Mouse (Mus musculus) heart, embryonic 14.5 days (tissue): Measurements from ENCODE around the gene Hrasls5. TPM values are rescaled to one million over a fixed set of nuclear protein-coding genes. Genes with fewer than 3 reads are reported as not detected.

Source experiments
- ATAC-seq: fragments of 200-750 bp; cut with Nextera tagmentation; 2 replicates; pipeline ENCODE4 v1.8.0; 2017; ENCODE audit warnings: low read depth, moderate TSS enrichment; ENCODE audit not compliant: insufficient number of reproducible peaks, insufficient read depth, low FRiP score
- H3K27ac ChIP-seq, 2 experiments: fragments of 200-500 bp in 1 of 2; fragments of 300-500 bp in 1 of 2; sonication (generic) in 1 of 2; replicated peaks in 1 of 2; 2 replicates each; pipeline ENCODE4 v1.5.1; 2012 to 2014; ENCODE audit warnings: low read depth in 2 of 2, low read length in 2 of 2, control low read depth in 1 of 2, mild to moderate bottlenecking in 1 of 2, mixed read lengths in 1 of 2; ENCODE audit not compliant: control insufficient read depth in 1 of 2, insufficient read depth in 1 of 2
- H3K27me3 ChIP-seq: fragments of 300-500 bp; sonication (generic); 2 replicates; pipeline ENCODE4 v1.6.1; 2014; ENCODE audit warnings: mild to moderate bottlenecking, low read length, control low read depth; ENCODE audit not compliant: control insufficient read depth, insufficient read depth
- H3K36me3 ChIP-seq: fragments of 300-500 bp; sonication (generic); 2 replicates; pipeline ENCODE4 v1.6.1; 2014; ENCODE audit warnings: mild to moderate bottlenecking, control low read depth, low read length, mixed read lengths; ENCODE audit not compliant: control insufficient read depth, insufficient read depth
- H3K4me1 ChIP-seq, 2 experiments: fragments of 200-500 bp in 1 of 2; fragments of 300-500 bp in 1 of 2; sonication (generic) in 1 of 2; 2 replicates each; pipeline ENCODE4 v1.6.1; 2012 to 2014; ENCODE audit warnings: low read length in 2 of 2, control low read depth in 1 of 2, mixed read lengths in 1 of 2; ENCODE audit not compliant: control insufficient read depth in 2 of 2, insufficient read depth in 2 of 2
- H3K4me2 ChIP-seq: fragments of 300-500 bp; sonication (generic); 2 replicates; pipeline ENCODE4 v1.6.1; 2014; ENCODE audit warnings: mild to moderate bottlenecking, low read length
- H3K4me3 ChIP-seq, 2 experiments: fragments of 200-500 bp in 1 of 2; fragments of 300-500 bp in 1 of 2; sonication (generic) in 1 of 2; 2 replicates each; pipeline ENCODE4 v1.5.1; 2012 to 2014; ENCODE audit warnings: low read length in 2 of 2, mild to moderate bottlenecking in 2 of 2, control low read depth in 1 of 2, low read depth in 1 of 2, moderate library complexity in 1 of 2; ENCODE audit not compliant: control insufficient read depth in 1 of 2, insufficient read depth in 1 of 2
- H3K9ac ChIP-seq: fragments of 300-500 bp; sonication (generic); 2 replicates; pipeline ENCODE4 v1.6.1; 2014; ENCODE audit warnings: mild to moderate bottlenecking, low read length
- H3K9me3 ChIP-seq: fragments of 300-500 bp; sonication (generic); 2 replicates; pipeline ENCODE4 v1.6.1; 2016; ENCODE audit warnings: low read length, control low read depth; ENCODE audit not compliant: control insufficient read depth
- WGBS: fragments of 180-500 bp; shearing (Covaris S2); extraction: QIAGEN DNeasy Blood & Tissue Kit; methylation state at CpG from one replicate; pipeline ENCODE4 v1.1.7; 2014; 5-methylcytosine and 5-hydroxymethylcytosine counted together
- polyA plus RNA-seq: library from polyadenylated mRNA; unstranded; fragments of >200 nt; fragmentation: Nextera tagmentation; extraction: Ambion mirVana; gene quantifications from 2 replicates; pipeline ENCODE4 v1.2.1, GENCODE M21; 2014

The Hrasls5 gene
- polyA plus RNA-seq, 1 experiment from 2014 or later: not detected

GRCm38 (mm10) chr19:7633786-7634185 is 21.4 kb downstream of the Hrasls5 start:
- Histone ChIP-seq H3K4me2 (no peak overlapping the region), H3K9ac (no peak overlapping the region), H3K4me1 (no peaks in the 10 kb centered on the region), H3K27me3 (no peaks in the 10 kb centered on the region), H3K27ac (no peak overlapping the region), H3K4me3 (no peak overlapping the region), H3K9me3 (no peaks in the 10 kb centered on the region), H3K36me3 (no peaks in the 10 kb centered on the region)
- no peak for ATAC-seq
- WGBS: 69% methylated on average over 1 of the region's 1 CpGs

GRCm38 (mm10) chr19:7648913-7649666 is 36.7 kb downstream of the Hrasls5 start:
- H3K4me1 ChIP-seq: no peaks in the 10 kb centered on the region
- no peak overlapping the region for H3K9ac ChIP-seq
- H3K27ac ChIP-seq: no peak overlapping the region
- H3K4me2 ChIP-seq: no peak overlapping the region
- H3K4me3 ChIP-seq: no peak overlapping the region
- no peaks in the 10 kb centered on the region for H3K36me3 ChIP-seq
- no peaks in the 10 kb centered on the region for H3K9me3 ChIP-seq
- ATAC-seq: no peak
- WGBS: 75% methylated on average over 8 of the region's 8 CpGs
- no peaks in the 10 kb centered on the region for H3K27me3 ChIP-seq

DNA sequence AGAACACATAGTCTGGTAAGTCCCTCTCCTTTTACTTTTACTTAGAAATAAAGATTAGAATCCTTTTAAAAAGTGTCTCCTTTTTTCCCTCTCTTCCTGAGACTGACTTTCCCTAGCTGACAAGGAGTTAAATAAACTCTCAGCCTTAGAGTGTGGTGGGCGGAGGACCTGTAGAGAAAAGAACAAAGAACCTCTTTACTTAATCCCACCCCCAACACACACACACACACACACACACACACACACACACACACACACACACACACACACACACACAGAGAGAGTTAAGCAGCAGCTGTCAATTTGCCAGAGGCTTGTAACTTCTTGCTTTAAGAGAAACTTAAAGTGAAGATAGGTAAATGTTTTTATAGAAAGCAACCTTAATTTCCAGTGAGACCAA is 59.7 kb downstream of the Hrasls5 start:
- Histone ChIP-seq H3K4me2 (no peak overlapping the region), H3K9ac (no peak overlapping the region), H3K4me3 (no peak overlapping the region), H3K9me3 (no peaks in the 10 kb centered on the region), H3K36me3 (no peaks in the 10 kb centered on the region), H3K27me3 (no peaks in the 10 kb centered on the region), H3K4me1 (no peaks in the 10 kb centered on the region), H3K27ac (no peak overlapping the region)
- WGBS: 13% methylated on average over 1 of the region's 1 CpGs
- ATAC-seq: no peak

DNA sequence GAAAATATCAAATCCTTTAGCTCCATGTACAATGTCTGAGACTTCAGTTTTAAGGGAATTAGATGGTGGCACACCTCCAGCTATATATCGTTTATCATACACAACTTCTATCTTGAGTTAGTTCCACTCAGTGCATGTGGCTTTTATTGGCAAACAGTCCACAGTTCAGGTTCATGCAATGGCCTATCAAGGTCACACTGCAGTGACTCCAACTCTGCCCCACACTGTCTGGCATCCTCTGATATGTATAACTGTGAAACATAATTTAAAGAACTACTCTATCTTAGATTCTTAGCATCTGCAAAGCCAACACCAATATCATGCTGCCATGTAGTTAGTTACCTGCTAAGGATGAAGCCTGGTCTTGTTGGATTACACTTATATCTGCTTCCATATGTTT is 75.6 kb downstream of the Hrasls5 start:
- ATAC-seq: no peak
- Histone ChIP-seq H3K4me1 (no peaks in the 10 kb centered on the region), H3K9me3 (no peaks in the 10 kb centered on the region), H3K9ac (no peak overlapping the region), H3K27ac (no peak overlapping the region), H3K36me3 (no peaks in the 10 kb centered on the region), H3K4me3 (no peak overlapping the region), H3K27me3 (no peaks in the 10 kb centered on the region), H3K4me2 (no peak overlapping the region)
- WGBS: 61% methylated on average over 1 of the region's 1 CpGs

Other genes starting within 250 kb of the Hrasls5 start
- 11.1 and 14.8 TPM in 2 replicates for gene Spindoc, start 229.5 kb upstream of the Hrasls5 start, polyA plus RNA-seq
- gene 2700081O15Rik, start 194.9 kb upstream of the Hrasls5 start, polyA plus RNA-seq: 4.4 and 5.8 TPM in 2 replicates
- 108 and 132 TPM in 2 replicates for gene Rtn3, start 129.3 kb upstream of the Hrasls5 start, polyA plus RNA-seq
- 9.1 and 12.1 TPM in 2 replicates for gene Atl3, start 118.5 kb upstream of the Hrasls5 start, polyA plus RNA-seq
- 63.1 and 69.9 TPM in 2 replicates for gene Pla2g16, start 55.1 kb upstream of the Hrasls5 start, polyA plus RNA-seq
- 0.23 and 0.34 TPM in 2 replicates for gene Lgals12, start 5.3 kb upstream of the Hrasls5 start, polyA plus RNA-seq
- gene Slc22a19, start 98.8 kb downstream of the Hrasls5 start, polyA plus RNA-seq: not detected in 2 replicates
- not detected in 2 replicates for gene Slc22a26, start 190.1 kb downstream of the Hrasls5 start, polyA plus RNA-seq